ENCODE assay signal across 10 mouse cellular contexts in genomic region chr10:95324278-95324631, GRCm38 (mm10). TPM values are rescaled to one million over a fixed set of nuclear protein-coding genes. Genes with fewer than 3 reads are reported as not detected.
DNase-seq lines count a peak whose midpoint lies in the region; ATAC-seq and TF ChIP-seq lines count a peak whose summit lies in the region.
"Had no signal": no experiment of that assay in that cellular context is flagged by ENCODE, and none has a peak within 500 bp of the region (broad histone marks: within the 10 kb centered on the region; RNA-seq: fewer than 3 reads in every experiment).

No protein-coding gene starts in this region.

- H3K4me3 ChIP-seq in heart, embryonic 15.5 days: no peak overlapping the region
- no peak overlapping the region for H3K4me3 ChIP-seq in MEL (ENCODE audit: control insufficient read depth in 1 of 2, insufficient read depth in 1 of 2, low read depth in 2 of 2, low read length in 2 of 2)
- peak overlapping the region; percentile 65; the same call in 1 of the 2 replicates for H3K4me3 ChIP-seq in hindbrain, embryonic 14.5 days (replicated peaks; ENCODE audit: low read length)
- no peak overlapping the region for H3K4me3 ChIP-seq in midbrain, embryonic 12.5 days

- TF ChIP-seq CTCF in MEL (IDR thresholded peaks at IDR 0.05 in 2 of 3, conservative IDR thresholded peaks at IDR 0.05 in 1 of 3; ENCODE audit: control insufficient read depth in 1 of 3, insufficient read depth in 1 of 3, low read depth in 2 of 3, low read length in 3 of 3, poor library complexity in 1 of 3, severe bottlenecking in 1 of 3): no peak

- TF ChIP-seq EP300 in MEL (IDR thresholded peaks at IDR 0.05; ENCODE audit: low read depth in 1 of 2, low read length in 2 of 2): no peak

- H3K4me1 ChIP-seq in heart, embryonic 15.5 days (replicated peaks): peaks cover 12% of the 10 kb centered on the region
- H3K4me1 ChIP-seq in MEL (ENCODE audit: control insufficient read depth in 1 of 2, insufficient read depth in 2 of 2, low read length in 2 of 2): peaks cover 0 to 9% of the 10 kb centered on the region in 2 experiments; a peak in 3 of 4 replicates
- peaks cover 13% of the 10 kb centered on the region for H3K4me1 ChIP-seq in hindbrain, embryonic 14.5 days (replicated peaks; ENCODE audit: control insufficient read depth, insufficient read depth, low read length)
- H3K4me1 ChIP-seq in midbrain, embryonic 12.5 days: peaks cover 12% of the 10 kb centered on the region

- no peaks in the 10 kb centered on the region for H3K27me3 ChIP-seq in heart, embryonic 15.5 days
- no peaks in the 10 kb centered on the region for H3K27me3 ChIP-seq in MEL (ENCODE audit: control insufficient read depth in 1 of 2, insufficient read depth in 2 of 2, low read length in 2 of 2)
- H3K27me3 ChIP-seq in hindbrain, embryonic 14.5 days (ENCODE audit: control insufficient read depth, insufficient read depth, low read length): no peaks in the 10 kb centered on the region
- no peaks in the 10 kb centered on the region for H3K27me3 ChIP-seq in midbrain, embryonic 12.5 days
- H3K27me3 ChIP-seq: embryonic facial prominence, embryonic 13.5 days; limb, embryonic 12.5 days had no signal

- ATAC-seq in heart, embryonic 15.5 days (replicated peaks; ENCODE audit: insufficient number of reproducible peaks, insufficient read depth, low FRiP score, low read depth): no peak
- ATAC-seq in hindbrain, embryonic 14.5 days (ENCODE audit: low FRiP score): no peak; the same call in 1 of the 2 replicates
- peak; percentile 69 for ATAC-seq in midbrain, embryonic 12.5 days (ENCODE audit: low FRiP score, low read depth)
- ATAC-seq in CD4-positive, CD25-positive, alpha-beta regulatory T cell, adult 4 months: no peak

- no peaks in the 10 kb centered on the region for H3K36me3 ChIP-seq in heart, embryonic 15.5 days
- peaks cover 0 to 4% of the 10 kb centered on the region in 2 experiments; a peak in 2 of 4 replicates for H3K36me3 ChIP-seq in MEL (ENCODE audit: control insufficient read depth in 1 of 2, insufficient read depth in 2 of 2, low read length in 2 of 2)
- no peaks in the 10 kb centered on the region for H3K36me3 ChIP-seq in hindbrain, embryonic 14.5 days (replicated peaks; ENCODE audit: control insufficient read depth, insufficient read depth)
- no peaks in the 10 kb centered on the region for H3K36me3 ChIP-seq in midbrain, embryonic 12.5 days
- H3K36me3 ChIP-seq: embryonic facial prominence, embryonic 13.5 days; limb, embryonic 12.5 days had no signal

- no peak overlapping the region for H3K4me2 ChIP-seq in heart, embryonic 15.5 days
- H3K4me2 ChIP-seq in hindbrain, embryonic 14.5 days (replicated peaks): no peak overlapping the region
- no peak overlapping the region for H3K4me2 ChIP-seq in midbrain, embryonic 12.5 days (replicated peaks)

- no peak overlapping the region for H3K9ac ChIP-seq in heart, embryonic 15.5 days
- H3K9ac ChIP-seq in MEL (ENCODE audit: control insufficient read depth, low read depth, low read length, poor library complexity, severe bottlenecking): no peak overlapping the region
- H3K9ac ChIP-seq in hindbrain, embryonic 14.5 days: no peak overlapping the region
- H3K9ac ChIP-seq in midbrain, embryonic 12.5 days (replicated peaks): no peak overlapping the region

- H3K79me2 ChIP-seq in MEL (ENCODE audit: control insufficient read depth, insufficient read depth, low read length, poor library complexity): peaks cover 2% of the 10 kb centered on the region; the same call in 1 of the 2 replicates

- H3K9me3 ChIP-seq in heart, embryonic 15.5 days (replicated peaks): no peaks in the 10 kb centered on the region
- H3K9me3 ChIP-seq in MEL (replicated peaks; ENCODE audit: insufficient read depth, low read length): no peaks in the 10 kb centered on the region
- H3K9me3 ChIP-seq in hindbrain, embryonic 14.5 days (ENCODE audit: control insufficient read depth, low read length): no peaks in the 10 kb centered on the region
- no peaks in the 10 kb centered on the region for H3K9me3 ChIP-seq in midbrain, embryonic 12.5 days
- H3K9me3 ChIP-seq: embryonic facial prominence, embryonic 13.5 days; limb, embryonic 12.5 days had no signal

- TF ChIP-seq POLR2A in MEL (IDR thresholded peaks at IDR 0.05; ENCODE audit: control insufficient read depth in 1 of 2, insufficient read depth in 1 of 2, low read depth in 1 of 2, low read length in 2 of 2, poor library complexity in 1 of 2): no peak

- 37% methylated on average over 1 of the region's 1 CpGs for WGBS in heart, embryonic 15.5 days
- 56% methylated on average over 1 of the region's 1 CpGs for WGBS in hindbrain, embryonic 14.5 days
- 40% methylated on average over 1 of the region's 1 CpGs for WGBS in midbrain, embryonic 12.5 days

- TF ChIP-seq RAD21 in MEL (IDR thresholded peaks at IDR 0.05; ENCODE audit: low read depth, low read length): no peak

- 0 out of 2 replicates have a peak overlapping the region, but pooled peaks have one; percentile 97 for H3K27ac ChIP-seq in heart, embryonic 15.5 days
- no peak overlapping the region for H3K27ac ChIP-seq in MEL (ENCODE audit: control insufficient read depth, low read depth, low read length)
- H3K27ac ChIP-seq in hindbrain, embryonic 14.5 days: no peak overlapping the region
- no peak overlapping the region for H3K27ac ChIP-seq in midbrain, embryonic 12.5 days (replicated peaks)

- no peak for DNase-seq in heart, adult 8-10 months (ENCODE audit: low spot score)
- DNase-seq in MEL (ENCODE audit: low read depth, low spot score): no peak
- DNase-seq in hindbrain, embryonic 14.5 days (ENCODE audit: low spot score): no peak
- DNase-seq in c-Kit-positive CD71-positive TER-119-positive erythroid progenitor cells, embryonic 14.5 days (ENCODE audit: low spot score): no peak
- DNase-seq in ovary, adult 18-20 months (ENCODE audit: low spot score): no peak

TF ChIP-seq in MEL, 35 proteins besides CTCF, POLR2A, EP300 and RAD21:
- TF ChIP-seq ELF1 (IDR thresholded peaks at IDR 0.05; ENCODE audit: low read depth, low read length): no peak
- TF ChIP-seq TAL1 (IDR thresholded peaks at IDR 0.05; ENCODE audit: low read length): 0 out of 2 replicates have a peak, but pooled peaks have one; percentile 14

RNA-seq across cellular contexts. Expression of gene Cradd, which starts 0.3 kb away (rescaled TPM):
- 7.6 and 9.0 TPM in 2 replicates for polyA plus RNA-seq in heart, embryonic 15.5 days (2015; fragmentation: Nextera tagmentation; extraction: Ambion mirVana)
- 10 to 100 TPM in 2 of 4 experiments, 1 to 10 TPM in 2; 6.6 to 15.0 (median 10.4) TPM for total RNA-seq in heart, adult 8-10 months (2022)
- 1.9 and 2.5 TPM in 2 replicates for total RNA-seq in MEL (2012; rRNA removed)
- polyA plus RNA-seq in MEL (2012; ENCODE audit: insufficient read depth in 1 of 2, insufficient read length in 2 of 2, low read depth in 1 of 2, low replicate concordance in 2 of 2, missing spikeins in 1 of 2): 1 to 10 TPM in 1 of 2 experiments, not detected in 1; 9.0 TPM
- 9.9 and 11.6 TPM in 2 replicates for polyA plus RNA-seq in hindbrain, embryonic 14.5 days (2014; fragmentation: Nextera tagmentation; extraction: Ambion mirVana)
- polyA plus RNA-seq in midbrain, embryonic 12.5 days (2016; fragmentation: Nextera tagmentation; extraction: Ambion mirVana): 12.0 and 14.4 TPM in 2 replicates
- 10 to 100 TPM; 31.3 to 31.6 TPM for polyA plus RNA-seq in CD4-positive, CD25-positive, alpha-beta regulatory T cell, adult 4 months (2017; shearing (Covaris generic))
